Mouse (Mus musculus) brain, embryonic 14.5 days (tissue): ENCODE measurements around the gene Poll.

Experiments
- CTCF ChIP-seq: fragments of 200-500 bp; IDR thresholded peaks from 2 replicates; pipeline ENCODE4 v1.5.1; 2012; ENCODE audit warnings: inconsistent platforms, mild to moderate bottlenecking, moderate library complexity, borderline replicate concordance; ENCODE audit not compliant: insufficient read depth, insufficient read length; ENCODE audit errors: extremely low read depth
- POLR2A ChIP-seq: fragments of 200-500 bp; IDR thresholded peaks from 2 replicates; pipeline ENCODE4 v1.6.1; 2012; ENCODE audit warnings: mild to moderate bottlenecking, inconsistent platforms, borderline replicate concordance; ENCODE audit not compliant: poor library complexity, insufficient read depth, insufficient read length, severe bottlenecking; ENCODE audit errors: extremely low read depth

DNA sequence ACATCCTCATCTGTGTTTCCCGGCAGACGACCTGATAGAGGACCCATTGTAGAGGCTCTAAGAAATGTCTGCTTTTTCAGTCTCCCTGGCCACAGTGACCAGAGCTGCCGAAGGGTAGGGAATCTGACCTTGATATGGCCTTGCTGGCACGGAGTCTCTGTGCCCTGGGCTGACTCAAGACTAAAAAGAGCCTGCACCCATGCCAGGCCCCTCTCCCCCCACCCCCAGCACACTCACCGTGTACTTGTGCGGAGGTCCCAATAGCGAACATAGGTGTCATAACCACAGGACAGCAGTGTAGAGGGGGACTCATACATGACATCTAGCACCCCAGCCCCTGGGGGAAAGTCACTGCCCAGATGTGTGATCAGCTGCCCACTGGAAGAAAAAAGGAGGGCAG is 19.1 kb upstream of the Poll start:
- no peak for TF ChIP-seq CTCF
- TF ChIP-seq POLR2A: no peak
